Mouse (Mus musculus) WW6 (cell line): ENCODE results near the gene Atg4d.
"Not testable (repeated sequence)": the region's sequence is repeated elsewhere in the genome, so short reads cannot be mapped to it uniquely, and the experiment has no call there.

Experiments
- DNase-seq: peaks from one replicate; pipeline ENCODE4 v3.0.0-alpha.2; 2013; ENCODE audit warnings: low read depth, low spot score

Gene Atg4d

DNA sequence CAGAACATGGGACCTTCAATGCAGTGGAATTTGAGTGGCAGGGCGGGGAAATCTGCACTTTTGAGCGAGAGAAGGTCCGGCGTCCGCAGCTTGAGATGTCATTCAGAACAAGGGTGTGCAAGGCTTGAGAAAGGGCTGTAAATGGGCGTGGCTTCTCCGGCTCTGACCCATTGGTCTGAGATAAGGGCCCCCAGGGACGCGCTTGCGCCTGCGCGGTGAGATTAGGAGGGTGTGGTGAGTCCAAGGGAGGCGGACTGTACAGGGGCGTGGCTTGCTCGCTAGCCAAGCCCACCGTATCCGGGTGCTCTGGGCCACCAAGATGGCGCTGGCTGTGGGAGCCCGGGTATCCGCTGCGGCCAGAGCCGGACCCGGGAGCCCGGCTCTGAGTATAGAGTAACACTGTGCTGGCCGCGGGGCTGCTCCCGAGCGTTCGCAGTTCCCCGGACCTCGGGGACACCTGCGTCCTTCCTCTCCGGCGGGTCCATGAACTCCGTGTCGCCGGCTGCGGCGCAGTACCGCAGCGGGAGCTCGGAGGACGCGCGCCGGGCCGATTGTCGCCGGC, at the start of gene Atg4d:
Gene Atg4d, plus strand, starts transcription at position 294 of the 562 bp plus-strand sequence.
- peak; percentile 95 for DNase-seq

DNA sequence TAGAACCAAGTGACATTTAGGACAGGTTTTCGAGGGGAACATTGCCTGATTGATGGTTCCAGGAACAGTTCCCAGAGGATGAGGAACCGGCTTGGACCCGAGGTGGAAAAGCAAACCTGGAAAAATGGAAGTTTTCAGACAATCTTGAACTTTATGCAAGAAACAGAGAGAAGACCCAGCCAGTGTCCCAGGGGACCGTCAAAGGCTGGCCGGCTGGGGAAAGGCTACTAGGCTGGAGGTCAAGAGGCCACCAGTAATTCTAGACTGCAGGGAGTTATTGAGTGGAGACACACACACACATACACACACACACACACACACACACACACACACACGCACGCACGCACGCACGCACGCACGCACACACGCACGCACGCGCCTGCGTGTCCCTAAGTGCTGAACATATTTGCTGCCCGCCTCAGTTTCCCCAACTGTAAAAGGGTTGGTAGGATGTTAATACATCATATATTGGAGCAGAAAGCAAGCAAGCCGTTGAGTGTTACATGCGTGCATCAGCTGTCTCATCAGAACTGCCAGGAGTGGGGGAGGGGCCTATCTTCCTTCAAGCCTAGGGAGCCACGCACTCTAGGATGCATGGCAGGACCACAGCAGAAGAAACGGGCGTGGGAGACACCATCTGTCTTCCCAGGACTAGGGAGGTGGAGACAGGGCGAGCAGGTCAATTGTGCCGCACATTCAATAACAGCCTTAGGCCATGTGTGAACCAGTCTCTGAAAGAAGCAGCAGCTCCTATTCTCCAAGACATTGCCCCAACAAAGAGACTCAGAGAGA, 48.8 kb upstream of the Atg4d start:
- no peak for DNase-seq

GRCm38 (mm10) chr9:21219820-21220219, 45.3 kb upstream of the Atg4d start:
- no peak for DNase-seq

DNA sequence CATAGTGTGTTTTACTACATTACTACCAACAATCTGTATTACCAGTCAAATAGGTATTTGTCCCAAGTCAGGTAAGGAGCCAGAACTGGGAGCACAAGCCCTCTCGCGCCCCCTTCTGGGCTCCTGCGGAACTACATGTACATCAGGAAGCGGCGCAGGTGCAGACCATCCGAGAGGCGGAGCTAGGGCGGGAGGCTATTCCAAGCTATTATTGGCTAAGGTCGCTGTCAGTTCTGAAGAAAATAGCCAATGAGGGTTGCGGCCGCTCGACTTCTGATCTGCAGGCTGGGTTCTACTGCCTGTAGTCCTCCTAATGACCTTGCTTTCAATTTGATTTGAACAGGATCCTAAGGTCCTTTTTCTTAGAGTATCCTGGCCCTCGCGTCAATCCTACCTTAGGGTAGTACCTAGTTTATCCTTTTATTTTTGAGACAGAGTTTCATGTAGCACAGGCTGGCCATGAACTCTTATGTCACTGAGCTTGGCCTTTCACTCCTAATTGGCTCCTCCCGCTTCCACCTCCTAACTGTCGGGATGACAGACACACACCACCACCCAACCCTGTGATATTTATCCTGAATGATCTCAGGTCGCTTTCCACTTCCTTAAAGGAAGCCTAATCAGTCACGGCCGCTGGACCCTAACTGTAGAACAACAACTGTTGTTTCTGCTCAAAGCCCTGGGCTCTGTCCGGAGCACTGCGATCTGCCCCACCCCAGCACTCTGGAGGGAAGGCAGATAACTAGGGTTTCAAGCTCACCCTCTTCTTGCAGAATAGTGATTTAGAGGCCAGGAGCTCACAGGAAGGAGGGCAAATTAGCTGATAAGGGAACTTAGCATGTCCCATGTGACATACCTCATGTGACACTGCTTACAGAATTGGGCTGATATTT, 44.4 kb upstream of the Atg4d start:
- no peak for DNase-seq

DNA sequence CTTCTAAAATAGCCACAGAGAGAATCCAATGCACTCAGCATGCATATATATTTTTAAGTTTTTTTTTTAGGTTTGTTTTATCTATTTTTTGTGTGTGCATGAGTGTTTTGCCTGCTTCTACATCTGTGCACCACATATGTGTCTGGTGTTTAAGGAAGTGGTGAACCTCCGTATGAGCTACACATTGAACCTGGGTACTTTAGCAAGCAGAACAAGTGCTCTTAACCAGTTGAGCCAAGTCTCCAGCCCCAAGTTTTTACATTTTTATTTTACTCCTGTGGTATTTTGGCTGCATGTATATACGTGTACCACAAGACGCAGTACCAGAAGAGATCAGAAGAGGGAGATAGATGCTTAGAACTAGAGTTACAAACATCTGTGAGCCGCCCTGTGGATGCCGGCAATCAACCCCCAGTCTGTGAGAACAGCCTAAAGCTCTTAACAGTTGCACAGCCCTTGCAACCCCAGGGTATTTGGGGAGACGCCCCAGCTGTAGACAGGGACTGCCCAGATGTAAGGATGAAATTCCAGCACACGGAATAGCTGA, 43.6 kb upstream of the Atg4d start:
- DNase-seq = no peak

GRCm38 (mm10) chr9:21223490-21223889, 41.6 kb upstream of the Atg4d start:
- DNase-seq = not testable (repeated sequence)

- DNase-seq = no peak
Measured at GRCm38 (mm10) chr9:21223906-21224305, 41.2 kb upstream of the Atg4d start.

GRCm38 (mm10) chr9:21224576-21225414, 40.3 kb upstream of the Atg4d start:
- no peak for DNase-seq

GRCm38 (mm10) chr9:21225415-21225758, 39.7 kb upstream of the Atg4d start:
- DNase-seq = no peak

DNA sequence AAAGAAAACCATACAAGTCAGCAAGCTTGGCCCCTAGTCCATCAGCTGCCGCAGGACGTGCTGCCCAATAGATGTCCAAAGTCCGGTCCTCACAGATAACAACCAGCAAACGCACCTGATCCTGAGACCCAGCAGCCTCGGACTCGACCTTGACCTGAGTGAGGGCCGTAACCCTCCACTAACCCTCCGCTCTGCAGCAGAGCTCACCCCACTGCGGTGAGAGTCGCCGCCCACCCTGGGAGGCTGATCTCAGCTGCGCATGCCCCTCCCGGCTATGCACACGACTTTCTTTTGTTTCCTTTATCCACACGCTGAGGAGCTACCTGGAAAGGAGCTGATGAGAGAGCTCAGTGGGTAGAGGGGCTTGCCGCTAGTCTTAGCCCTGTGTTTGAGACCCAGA, 37.8 kb upstream of the Atg4d start:
- no peak for DNase-seq

GRCm38 (mm10) chr9:21231551-21231950, 33.5 kb upstream of the Atg4d start:
- DNase-seq = no peak

DNA sequence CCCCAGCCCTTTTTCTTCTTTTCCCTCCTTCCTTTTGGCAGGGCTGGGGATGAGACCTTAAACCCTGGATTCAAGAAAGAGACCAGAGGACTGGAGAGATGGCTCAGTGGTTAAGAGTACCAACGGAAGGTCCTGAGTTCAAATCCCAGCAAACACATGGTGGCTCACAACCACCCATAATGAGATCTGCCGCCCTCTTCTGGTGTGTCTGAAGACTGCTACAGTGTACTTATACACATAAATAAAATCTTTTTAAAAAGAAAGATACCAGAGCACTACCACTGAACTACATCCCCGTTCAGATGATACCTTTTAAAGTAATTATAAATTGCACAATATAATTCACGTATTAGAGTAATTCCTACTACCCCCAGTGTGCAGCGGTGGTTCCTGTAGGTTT, 32.2 kb upstream of the Atg4d start:
- DNase-seq = no peak

DNA sequence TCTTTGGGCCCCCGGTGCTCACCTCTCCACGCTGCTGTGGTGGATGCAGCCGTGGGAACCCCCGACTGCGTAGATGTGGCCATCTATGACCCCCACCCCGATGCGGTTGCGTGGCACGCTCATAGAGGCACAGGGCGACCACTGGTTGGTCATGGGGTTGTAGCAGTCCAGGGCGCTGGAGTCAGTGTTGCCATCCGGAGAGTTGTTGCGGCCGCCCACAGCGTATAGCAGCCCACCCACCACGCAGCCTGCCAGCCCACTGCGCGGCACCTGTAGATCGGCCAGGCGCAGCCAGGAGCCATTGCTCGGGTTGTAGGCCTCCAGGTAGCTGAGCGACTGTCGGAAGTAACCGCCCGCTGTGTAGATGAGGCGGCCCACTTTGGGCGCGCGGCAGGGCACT, 31.7 kb upstream of the Atg4d start:
- DNase-seq = no peak

GRCm38 (mm10) chr9:21233805-21234204, 31.3 kb upstream of the Atg4d start:
- no peak for DNase-seq

GRCm38 (mm10) chr9:21235341-21235740, 29.8 kb upstream of the Atg4d start:
- no peak for DNase-seq

- DNase-seq = no peak
Measured at GRCm38 (mm10) chr9:21236991-21237367, 28.1 kb upstream of the Atg4d start.

- no peak for DNase-seq
Measured at GRCm38 (mm10) chr9:21237368-21238003, 27.6 kb upstream of the Atg4d start.

GRCm38 (mm10) chr9:21238004-21238732, 26.9 kb upstream of the Atg4d start:
- no peak for DNase-seq

GRCm38 (mm10) chr9:21238733-21239464, 26.2 kb upstream of the Atg4d start, which contains the start of gene Keap1:
Keap1 (minus strand) TSS chr9:21239361.
- DNase-seq = no peak
